Mouse (Mus musculus): Measurements from ENCODE around the gene Lrig2. TPM values are rescaled to one million over a fixed set of nuclear protein-coding genes. Genes with fewer than 3 reads are reported as not detected.

The Lrig2 gene
- 10 to 100 TPM; 22.6 to 23.2 TPM for polyA plus RNA-seq (2017; shearing (Covaris generic))

DNA sequence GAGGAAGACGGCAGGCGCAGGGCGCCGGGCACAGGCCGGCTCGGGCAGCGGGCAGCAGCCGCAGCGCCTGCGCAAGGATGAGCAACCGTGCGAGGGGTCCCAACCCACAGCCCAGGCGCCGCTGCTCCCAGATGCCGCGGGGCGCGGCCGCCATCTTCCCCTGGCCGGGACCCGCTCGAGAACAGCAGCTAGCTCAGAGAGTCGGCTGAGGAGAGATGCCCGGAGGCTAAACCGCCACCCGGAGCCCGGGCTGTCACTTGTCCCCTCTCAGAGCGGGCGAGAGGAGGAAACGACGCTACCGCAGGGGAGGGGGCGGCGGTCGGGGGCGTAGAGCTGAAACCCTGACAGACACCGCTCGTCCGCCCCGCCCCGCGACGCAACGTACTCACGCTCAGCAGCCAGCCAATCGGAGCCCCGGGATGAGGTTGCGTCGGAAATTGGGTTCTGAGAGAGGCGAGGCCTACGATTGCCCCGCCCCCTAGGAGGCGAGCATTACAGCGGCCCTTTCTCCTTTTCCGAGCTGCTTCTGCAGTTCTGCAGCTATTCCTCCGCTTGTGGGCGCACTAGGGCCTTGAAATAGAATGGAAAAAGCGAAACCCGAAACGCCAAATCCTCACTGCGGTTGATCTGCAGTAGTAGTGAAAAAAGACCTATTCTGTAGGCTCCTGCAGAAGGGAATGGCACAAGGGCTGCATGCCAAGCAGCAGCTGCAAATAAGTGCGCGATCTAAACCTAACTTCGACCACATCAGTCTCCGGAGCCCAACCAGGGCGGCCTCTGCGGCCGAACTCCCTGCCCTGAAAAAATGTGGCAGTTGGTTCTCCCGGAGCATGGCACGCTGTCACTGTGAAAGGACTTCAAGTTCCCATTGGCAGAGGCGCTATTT lies at the start of gene Lrig2:
Lrig2 (minus strand) TSS at position 381 of the 886 bp plus-strand sequence.

Other genes with a start within 250 kb of the Lrig2 start
- 10 to 100 TPM; 20.6 to 23.6 TPM for gene Slc16a1, start 126.8 kb upstream of the Lrig2 start, polyA plus RNA-seq (2017; shearing (Covaris generic))

Data from activated CD4-positive, CD25-positive, alpha-beta regulatory T cell (primary cell).